Mouse (Mus musculus) lung, adult 2 months (tissue): ENCODE results near the gene Nob1. TPM values are rescaled to one million over a fixed set of nuclear protein-coding genes. Genes with fewer than 3 reads are reported as not detected.
A peak's percentile ranks its signal among the peaks of the same experiment; 100 is the strongest.

ENCODE experiments used
- DNase-seq: peaks from one replicate; pipeline ENCODE4 v3.0.0; 2022
- H3K4me1 ChIP-seq: fragments of 200-500 bp; 2 replicates; pipeline ENCODE4 v1.6.1; 2011; ENCODE audit warnings: low read length; ENCODE audit not compliant: control insufficient read depth, insufficient read depth
- H3K4me3 ChIP-seq: fragments of 200-500 bp; replicated peaks from 2 replicates; pipeline ENCODE3; 2011; ENCODE audit warnings: low read depth, mild to moderate bottlenecking, control low read depth, low read length; ENCODE audit errors: extremely low read depth
- CTCF ChIP-seq: fragments of 200-500 bp; IDR thresholded peaks from 2 replicates; pipeline ENCODE4 v1.5.1; 2011; ENCODE audit warnings: mild to moderate bottlenecking, low read length, control low read depth; ENCODE audit not compliant: insufficient read depth
- POLR2A ChIP-seq: fragments of 200-500 bp; IDR thresholded peaks from 2 replicates; pipeline ENCODE4 v1.6.1; 2011; ENCODE audit warnings: low read depth, mild to moderate bottlenecking, control low read depth, low read length, borderline replicate concordance; ENCODE audit errors: extremely low read depth
- WGBS: fragments of 180-500 bp; shearing (Covaris S2); methylation state at CpG from one replicate; pipeline ENCODE4 v1.1.7; 2018; 5-methylcytosine and 5-hydroxymethylcytosine counted together
- polyA plus RNA-seq: library from polyadenylated mRNA; depleted of rRNA; stranded (reverse); fragments of >200 nt; gene quantifications from 2 replicates; pipeline ENCODE4 v1.2.3, GENCODE M21; 2012

Nob1 gene
- polyA plus RNA-seq, 1 experiment, result 21.3 TPM

- DNase-seq, result peak; percentile 11
- Histone ChIP-seq H3K4me3 (peak overlapping the region; percentile 96), H3K4me1 (peaks cover 5% of the 10 kb centered on the region)
- TF ChIP-seq POLR2A (no peak), CTCF (no peak)
- 5% methylated on average over 16 of the region's 16 CpGs for WGBS
Measured at GRCm38 (mm10) chr8:107436841-107437421, 12.1 kb upstream of the Nob1 start.

DNA sequence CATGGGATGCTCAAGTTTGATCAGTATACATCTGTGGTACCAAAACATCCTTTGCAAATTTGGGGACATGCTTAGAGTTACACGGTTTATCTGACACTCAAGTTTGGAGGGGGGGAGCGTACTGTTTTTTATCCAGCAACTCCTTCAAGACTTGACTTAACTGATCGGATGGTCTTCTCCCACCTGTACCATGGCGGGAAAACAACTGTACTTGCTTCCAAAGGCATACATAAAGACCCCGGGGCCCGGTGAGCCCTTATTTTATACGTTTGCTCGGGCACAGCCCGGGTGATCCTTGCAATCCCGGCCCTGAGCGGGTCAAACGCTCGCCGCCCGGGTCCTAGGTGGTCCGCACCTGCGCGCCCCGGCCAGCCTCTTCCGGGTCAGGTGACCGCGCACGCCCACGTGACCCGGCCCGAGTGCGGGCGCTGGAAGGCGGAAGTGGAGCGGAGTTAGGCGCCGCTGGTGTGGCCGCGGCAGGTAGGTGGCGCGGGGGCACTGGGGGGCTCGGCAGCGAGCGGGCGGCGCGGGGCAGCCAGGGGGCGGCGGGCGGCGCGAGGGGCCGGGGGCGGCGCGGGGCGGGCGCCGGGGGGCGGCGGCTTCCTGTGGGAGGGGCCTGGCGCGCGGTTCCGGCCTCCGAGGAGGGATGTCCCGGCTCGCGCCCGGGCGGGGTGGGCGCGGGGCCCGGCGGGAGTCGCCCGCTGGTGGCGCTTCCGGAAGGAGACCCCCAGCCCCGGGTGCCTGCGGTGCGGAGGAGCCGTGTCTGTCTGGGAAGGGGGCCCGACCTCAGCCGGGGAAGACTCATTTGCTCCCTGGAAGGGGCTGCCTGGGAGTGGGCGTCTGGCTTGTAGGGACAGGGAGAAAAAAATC lies 11.3 kb upstream of the Nob1 start, which contains the start of gene Wwp2:
Gene Wwp2, plus strand, starts transcription at position 404 of the 870 bp plus-strand sequence.
- TF ChIP-seq CTCF (no peak), POLR2A (0 out of 2 replicates have a peak, but pooled peaks have one; percentile 49)
- H3K4me1 ChIP-seq, result peaks cover 5% of the 10 kb centered on the region
- under 1% methylated on average over 59 of the region's 81 CpGs for WGBS
- H3K4me3 ChIP-seq, result peak within 1 kb of the TSS; percentile 96
- peak; percentile 84 for DNase-seq

DNA sequence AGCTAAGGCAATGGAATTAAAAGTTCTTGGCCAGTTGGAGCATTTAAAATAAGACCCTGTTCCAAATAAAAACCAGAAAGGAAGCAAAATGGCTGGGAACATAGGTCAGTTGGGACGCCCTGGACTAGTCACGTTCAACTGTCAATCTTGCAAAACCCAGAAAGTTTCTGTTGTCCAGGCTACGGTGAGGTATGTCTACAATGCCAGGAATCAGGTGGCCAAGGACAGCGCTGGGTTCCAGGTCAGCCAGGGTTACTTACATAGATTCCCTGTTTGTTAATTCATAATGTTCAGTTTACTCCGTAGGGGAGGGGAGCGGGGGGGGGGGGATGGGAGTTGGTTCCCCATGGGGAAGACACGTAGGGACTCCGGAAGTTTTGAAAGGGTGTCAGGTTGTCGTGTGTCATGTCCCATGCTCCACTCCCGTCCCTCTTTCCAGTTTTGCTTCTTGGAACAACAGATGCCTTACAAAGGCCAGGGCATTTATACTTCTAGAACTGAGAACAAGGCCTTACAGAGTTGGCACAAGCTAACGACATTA lies 10.6 kb upstream of the Nob1 start:
- Histone ChIP-seq H3K4me1 (peaks cover 5% of the 10 kb centered on the region), H3K4me3 (peak overlapping the region; percentile 96)
- 26% methylated on average over 11 of the region's 11 CpGs for WGBS
- DNase-seq, result no peak
- TF ChIP-seq CTCF (no peak), POLR2A (no peak)

- Histone ChIP-seq H3K4me3 (no peak overlapping the region), H3K4me1 (no peaks in the 10 kb centered on the region)
- DNase-seq, result no peak
- WGBS, result 81% methylated on average over 8 of the region's 8 CpGs
- TF ChIP-seq CTCF (no peak), POLR2A (no peak)
Measured at GRCm38 (mm10) chr8:107430821-107431220, 6.0 kb upstream of the Nob1 start.

DNA sequence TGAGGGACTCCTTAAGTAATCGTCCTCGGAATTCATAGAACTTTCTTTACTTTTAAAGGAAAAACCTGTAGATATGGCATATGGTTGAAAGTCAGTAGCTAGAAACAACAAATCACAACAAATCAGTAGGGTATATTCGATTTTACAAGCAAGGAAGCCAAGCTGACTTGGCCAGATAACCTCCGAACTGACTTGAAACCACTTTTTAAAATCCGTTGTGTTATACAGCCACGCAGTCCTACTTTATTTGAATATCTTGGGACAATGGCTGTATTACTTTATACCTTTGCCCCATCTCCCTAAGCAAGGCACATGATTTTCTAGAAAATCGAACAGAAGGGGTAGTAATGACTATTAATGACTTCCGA lies 363 bp upstream of the Nob1 start:
- no peak for DNase-seq
- Histone ChIP-seq H3K4me3 (no peak overlapping the region), H3K4me1 (0 out of 2 replicates have a peak, but pooled peaks cover 4% of the 10 kb centered on the region)
- 39% methylated on average over 8 of the region's 8 CpGs for WGBS
- TF ChIP-seq POLR2A (no peak), CTCF (no peak)

DNA sequence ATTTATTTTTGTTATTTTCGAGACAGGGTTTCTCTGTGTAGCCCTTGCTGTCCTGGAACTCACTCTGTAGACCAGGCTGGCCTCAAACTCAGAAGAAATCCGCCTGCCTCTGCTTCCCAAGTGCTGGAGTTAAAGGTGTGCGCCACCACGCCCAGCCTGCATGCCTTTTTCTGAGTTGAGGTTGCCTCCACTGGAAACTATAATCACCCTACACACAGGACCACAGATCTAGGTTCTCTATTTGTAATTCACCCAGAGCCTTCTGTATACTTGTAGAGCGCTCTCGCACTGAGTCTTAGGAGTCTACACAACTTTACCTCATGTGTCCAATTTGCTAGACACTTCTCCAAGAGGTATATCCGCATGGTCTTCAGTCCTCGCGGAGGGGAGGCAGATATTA lies 675 bp downstream of the Nob1 start:
- 24% methylated on average over 9 of the region's 9 CpGs for WGBS
- TF ChIP-seq CTCF, result no peak
- TF ChIP-seq POLR2A, result no peak
- 0 out of 2 replicates have a peak, but pooled peaks cover 4% of the 10 kb centered on the region for H3K4me1 ChIP-seq
- no peak for DNase-seq
- peak overlapping the region; percentile 81 for H3K4me3 ChIP-seq

- no peak for TF ChIP-seq CTCF
- no peak for TF ChIP-seq POLR2A
Measured at GRCm38 (mm10) chr8:107417001-107417400, 7.8 kb downstream of the Nob1 start.

DNA sequence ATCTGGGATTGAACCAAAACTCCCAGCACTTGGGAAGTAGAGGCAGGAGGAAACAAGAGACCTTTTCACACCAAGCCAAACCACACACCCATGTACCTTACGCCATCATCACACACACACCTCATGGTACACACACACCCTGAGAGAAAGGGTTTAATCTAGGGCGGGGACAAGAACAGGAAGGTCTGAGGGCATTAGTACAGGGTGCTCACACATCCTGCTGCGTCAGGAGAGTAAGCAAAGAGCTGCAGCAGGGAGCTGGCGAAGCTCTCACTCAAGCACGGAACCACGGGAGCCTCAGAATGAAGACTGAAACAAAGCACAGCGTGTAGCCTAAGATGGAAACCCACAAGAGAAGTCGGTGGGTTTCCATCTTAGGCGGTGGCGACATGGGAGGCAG lies 11.0 kb downstream of the Nob1 start:
- TF ChIP-seq POLR2A (no peak), CTCF (no peak)
- Histone ChIP-seq H3K4me1 (no peaks in the 10 kb centered on the region), H3K4me3 (no peak overlapping the region)
- WGBS, result 87% methylated on average over 10 of the region's 10 CpGs
- DNase-seq, result no peak

More at GRCm38 (mm10) chr8:107417001-107417400, 7.8 kb downstream of the Nob1 start:
- WGBS, result 89% methylated on average over 12 of the region's 12 CpGs
- H3K4me3 ChIP-seq, result no peak overlapping the region
- no peaks in the 10 kb centered on the region for H3K4me1 ChIP-seq
- DNase-seq, result no peak

GRCm38 (mm10) chr8:107412552-107412951 lies 12.3 kb downstream of the Nob1 start:
- Histone ChIP-seq H3K4me1 (no peaks in the 10 kb centered on the region), H3K4me3 (no peak overlapping the region)
- no peak for DNase-seq
- TF ChIP-seq POLR2A (no peak), CTCF (no peak)
- 85% methylated on average over 8 of the region's 8 CpGs for WGBS

GRCm38 (mm10) chr8:107411391-107411790 lies 13.5 kb downstream of the Nob1 start:
- H3K4me1 ChIP-seq, result no peaks in the 10 kb centered on the region
- 60% methylated on average over 4 of the region's 4 CpGs for WGBS
- DNase-seq, result peak; percentile 18
- TF ChIP-seq CTCF (peak; percentile 25; the same call in 1 of the 2 replicates), POLR2A (no peak)
- H3K4me3 ChIP-seq, result no peak overlapping the region
